Mouse (Mus musculus): ENCODE measurements around the gene Crebrf. TPM values are rescaled to one million over a fixed set of nuclear protein-coding genes. Genes with fewer than 3 reads are reported as not detected.

Gene Crebrf
- total and polyA plus RNA-seq, 3 experiments, result 5.8 to 8.1 (median 6.8) TPM

DNA sequence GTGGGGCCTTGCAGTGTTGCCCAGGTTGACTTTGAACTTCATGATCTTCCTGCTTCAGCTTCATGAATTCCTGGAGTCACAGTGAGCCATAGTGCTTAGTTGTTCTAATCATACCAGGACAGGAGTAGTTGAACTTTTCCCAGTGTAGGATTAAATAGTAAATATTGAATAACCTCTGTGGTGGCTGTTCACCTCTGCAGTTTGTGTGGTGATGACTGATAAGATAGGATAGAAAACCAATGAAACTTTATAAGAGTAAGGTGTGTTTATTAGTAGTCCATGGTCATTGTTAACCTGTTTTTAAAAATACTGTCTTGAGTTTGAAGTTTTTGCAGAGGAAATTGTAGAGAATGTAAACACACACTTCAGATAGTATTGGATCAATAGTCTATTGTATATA lies 4.0 kb downstream of the Crebrf start:
- no peak for DNase-seq (ENCODE audit: extremely low read depth)
- Histone ChIP-seq H3K9me3 (replicated peaks; ENCODE audit: low read length) (no peaks in the 10 kb centered on the region), H3K27ac (ENCODE audit: insufficient read depth, low read depth) (no peak overlapping the region), H3K79me2 (replicated peaks; ENCODE audit: control insufficient read depth, extremely low read depth, insufficient read depth, poor library complexity, severe bottlenecking) (peaks cover 11% of the 10 kb centered on the region; the same call in 1 of the 2 replicates), H3K4me1 (ENCODE audit: control insufficient read depth in 1 of 2, insufficient read depth in 2 of 2) (peaks cover 0 to 13% of the 10 kb centered on the region in 2 experiments; a peak in 2 of 4 replicates), H3K27me3 (replicated peaks) (no peaks in the 10 kb centered on the region), H3K36me3 (replicated peaks in 1 of 2; ENCODE audit: control insufficient read depth in 1 of 2, insufficient read depth in 1 of 2, low read length in 1 of 2) (peaks cover 3 to 9% of the 10 kb centered on the region in 2 experiments), H3K9ac (ENCODE audit: insufficient read depth, low read depth) (no peak overlapping the region), H3K4me3 (replicated peaks in 1 of 3; ENCODE audit: low read depth in 2 of 3, low read length in 2 of 3, poor library complexity in 1 of 3) (no peak overlapping the region), H3K4me2 (ENCODE audit: insufficient read depth, low read depth, poor library complexity, severe bottlenecking) (no peak overlapping the region)
- dilution Hi-C loops (cut with MboI; ENCODE audit: extremely low pct_ligation_motif_present, extremely low pct_unique_long_range_greater_than_20kb, low sequenced_read_pairs), result no loop called here
- in situ Hi-C loops (cut with MboI; ENCODE audit: low pct_ligation_motif_present, low pct_unique_long_range_greater_than_20kb, low sequenced_read_pairs), result no loop called here
- TF ChIP-seq ZNF384 (IDR thresholded peaks at IDR 0.05; ENCODE audit: low read depth, low read length) (no peak), MAFK (IDR thresholded peaks at IDR 0.05; ENCODE audit: insufficient replicate concordance, low read length) (no peak), TCF12 (IDR thresholded peaks at IDR 0.05; ENCODE audit: low read depth, low read length) (no peak), HCFC1 (IDR thresholded peaks at IDR 0.05; ENCODE audit: low read depth, low read length) (no peak), E2F4 (IDR thresholded peaks at IDR 0.05; ENCODE audit: insufficient replicate concordance, low read depth, low read length) (no peak), CHD1 (IDR thresholded peaks at IDR 0.05; ENCODE audit: low read depth, low read length) (no peak), NRF1 (IDR thresholded peaks at IDR 0.05; ENCODE audit: low read depth, low read length) (no peak), MYC (IDR thresholded peaks at IDR 0.05; ENCODE audit: low read depth, low read length) (no peak), SMC3 (IDR thresholded peaks at IDR 0.05; ENCODE audit: low read depth, low read length) (no peak), PAX5 (IDR thresholded peaks at IDR 0.05; ENCODE audit: low read length) (no peak)

DNA sequence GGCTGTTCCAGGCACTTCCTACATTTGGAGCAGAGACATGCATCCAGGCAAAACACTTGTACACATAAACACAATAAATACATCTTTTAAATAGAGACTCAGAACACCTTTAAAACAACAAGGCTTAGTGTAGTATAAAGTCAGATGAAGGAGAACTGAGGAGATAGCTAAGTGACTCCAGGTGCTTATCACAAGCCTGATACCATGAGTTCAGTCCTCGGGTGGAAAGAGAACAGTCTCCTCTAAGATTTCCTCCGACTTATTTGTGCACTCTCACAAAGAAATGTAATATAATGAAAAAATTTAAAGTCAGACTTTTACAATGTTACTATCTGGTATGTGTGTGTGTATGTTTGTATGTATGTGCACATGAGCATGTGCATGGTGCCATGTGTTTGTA lies 6.4 kb downstream of the Crebrf start:
- H3K4me2 ChIP-seq (ENCODE audit: insufficient read depth, low read depth, poor library complexity, severe bottlenecking), result no peak overlapping the region
- TF ChIP-seq ZNF384 (IDR thresholded peaks at IDR 0.05; ENCODE audit: low read depth, low read length), result no peak
- TF ChIP-seq CTCF (conservative IDR thresholded peaks at IDR 0.05 in 1 of 2, IDR thresholded peaks at IDR 0.05 in 1 of 2; ENCODE audit: low read depth in 2 of 2, low read length in 2 of 2), result no peak
- no peak for TF ChIP-seq ZMIZ1 (IDR thresholded peaks at IDR 0.05; ENCODE audit: low read depth, low read length)
- H3K27ac ChIP-seq (ENCODE audit: insufficient read depth, low read depth), result no peak overlapping the region
- no peak overlapping the region for H3K4me3 ChIP-seq (replicated peaks in 1 of 3; ENCODE audit: low read depth in 2 of 3, low read length in 2 of 3, poor library complexity in 1 of 3)
- no peak overlapping the region for H3K9ac ChIP-seq (ENCODE audit: insufficient read depth, low read depth)
- H3K4me1 ChIP-seq (ENCODE audit: control insufficient read depth in 1 of 2, insufficient read depth in 2 of 2), result peaks cover 6 to 30% of the 10 kb centered on the region in 2 experiments; a peak in 3 of 4 replicates
- H3K79me2 ChIP-seq (replicated peaks; ENCODE audit: control insufficient read depth, extremely low read depth, insufficient read depth, poor library complexity, severe bottlenecking), result peaks cover 14% of the 10 kb centered on the region; the same call in 1 of the 2 replicates
- H3K36me3 ChIP-seq (replicated peaks in 1 of 2; ENCODE audit: control insufficient read depth in 1 of 2, insufficient read depth in 1 of 2, low read length in 1 of 2), result peaks cover 3 to 9% of the 10 kb centered on the region in 2 experiments
- dilution Hi-C loops (cut with MboI; ENCODE audit: extremely low pct_ligation_motif_present, extremely low pct_unique_long_range_greater_than_20kb, low sequenced_read_pairs) (no loop called here), in situ Hi-C loops (cut with MboI; ENCODE audit: low pct_ligation_motif_present, low pct_unique_long_range_greater_than_20kb, low sequenced_read_pairs) (loop anchor here (10.0 kb wide), 1 partner anchor 63 kb away; the partner anchor contains the start of gene Bnip1)
- H3K27me3 ChIP-seq (replicated peaks), result no peaks in the 10 kb centered on the region
- H3K9me3 ChIP-seq (replicated peaks; ENCODE audit: low read length), result no peaks in the 10 kb centered on the region
- no peak for DNase-seq (ENCODE audit: extremely low read depth)

DNA sequence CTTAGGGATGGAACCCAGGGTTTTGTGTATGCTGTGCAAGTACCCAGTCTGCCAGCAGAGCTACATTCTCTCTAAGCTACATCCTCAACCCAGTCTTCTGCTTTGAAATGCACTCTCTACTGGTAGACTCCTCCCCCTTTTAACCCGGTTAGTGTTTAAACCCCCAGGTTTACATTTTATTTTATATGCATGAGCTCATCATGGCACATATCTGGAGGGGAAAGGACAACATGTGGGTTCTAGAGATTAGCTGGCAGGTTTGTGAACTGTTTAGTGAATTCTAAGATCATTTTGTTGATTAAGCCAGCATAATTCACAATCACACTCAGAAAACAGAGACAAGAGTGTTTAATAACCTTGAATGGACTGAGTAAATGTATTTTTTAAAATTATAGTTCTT lies 9.3 kb downstream of the Crebrf start:
- TF ChIP-seq ZC3H11A (IDR thresholded peaks at IDR 0.05; ENCODE audit: low read depth, low read length) (no peak), GABPA (IDR thresholded peaks at IDR 0.05; ENCODE audit: insufficient replicate concordance, low read depth, low read length) (no peak), CHD2 (IDR thresholded peaks at IDR 0.05; ENCODE audit: low read length) (no peak), KAT2A (IDR thresholded peaks at IDR 0.05; ENCODE audit: insufficient replicate concordance, low read length) (no peak), BHLHE40 (IDR thresholded peaks at IDR 0.05; ENCODE audit: low read depth, low read length) (no peak), NRF1 (IDR thresholded peaks at IDR 0.05; ENCODE audit: low read depth, low read length) (no peak), MYC (IDR thresholded peaks at IDR 0.05; ENCODE audit: low read depth, low read length) (no peak), ZMIZ1 (IDR thresholded peaks at IDR 0.05; ENCODE audit: low read depth, low read length) (no peak), ZKSCAN1 (IDR thresholded peaks at IDR 0.05; ENCODE audit: borderline replicate concordance, low read depth, low read length) (no peak), CTCF (conservative IDR thresholded peaks at IDR 0.05 in 1 of 2, IDR thresholded peaks at IDR 0.05 in 1 of 2; ENCODE audit: low read depth in 2 of 2, low read length in 2 of 2) (no peak), ETS1 (conservative IDR thresholded peaks at IDR 0.05; ENCODE audit: low read depth, low read length) (no peak), MAFK (IDR thresholded peaks at IDR 0.05; ENCODE audit: insufficient replicate concordance, low read length) (no peak), MXI1 (IDR thresholded peaks at IDR 0.05; ENCODE audit: low read depth, low read length) (no peak), TCF12 (IDR thresholded peaks at IDR 0.05; ENCODE audit: low read depth, low read length) (no peak), USF1 (IDR thresholded peaks at IDR 0.05; ENCODE audit: low read depth, low read length) (no peak), POLR2AphosphoS2 (IDR thresholded peaks at IDR 0.05; ENCODE audit: low read depth, low read length) (no peak)
- H3K27ac ChIP-seq (ENCODE audit: insufficient read depth, low read depth), result no peak overlapping the region
- in situ Hi-C loops (cut with MboI; ENCODE audit: low pct_ligation_motif_present, low pct_unique_long_range_greater_than_20kb, low sequenced_read_pairs), result loop anchor here (10.0 kb wide), 1 partner anchor 60 kb away; the partner anchor contains the start of gene Bnip1

More for the DNA sequence above, 9.3 kb downstream of the Crebrf start:
- dilution Hi-C loops (cut with MboI; ENCODE audit: extremely low pct_ligation_motif_present, extremely low pct_unique_long_range_greater_than_20kb, low sequenced_read_pairs), result no loop called here
- Histone ChIP-seq H3K27me3 (replicated peaks) (no peaks in the 10 kb centered on the region), H3K79me2 (replicated peaks; ENCODE audit: control insufficient read depth, extremely low read depth, insufficient read depth, poor library complexity, severe bottlenecking) (peaks cover 10% of the 10 kb centered on the region; the same call in 1 of the 2 replicates), H3K9ac (ENCODE audit: insufficient read depth, low read depth) (no peak overlapping the region), H3K4me3 (replicated peaks in 1 of 3; ENCODE audit: low read depth in 2 of 3, low read length in 2 of 3, poor library complexity in 1 of 3) (no peak overlapping the region), H3K4me1 (ENCODE audit: control insufficient read depth in 1 of 2, insufficient read depth in 2 of 2) (peaks cover 15 to 53% of the 10 kb centered on the region in 2 experiments), H3K9me3 (replicated peaks; ENCODE audit: low read length) (no peaks in the 10 kb centered on the region), H3K4me2 (ENCODE audit: insufficient read depth, low read depth, poor library complexity, severe bottlenecking) (no peak overlapping the region), H3K36me3 (replicated peaks in 1 of 2; ENCODE audit: control insufficient read depth in 1 of 2, insufficient read depth in 1 of 2, low read length in 1 of 2) (peaks cover 3 to 9% of the 10 kb centered on the region in 2 experiments)
- no peak for DNase-seq (ENCODE audit: extremely low read depth)

Data from CH12.LX (cell line).